Mouse (Mus musculus): ENCODE results near the gene Cbfa2t2.

DNA sequence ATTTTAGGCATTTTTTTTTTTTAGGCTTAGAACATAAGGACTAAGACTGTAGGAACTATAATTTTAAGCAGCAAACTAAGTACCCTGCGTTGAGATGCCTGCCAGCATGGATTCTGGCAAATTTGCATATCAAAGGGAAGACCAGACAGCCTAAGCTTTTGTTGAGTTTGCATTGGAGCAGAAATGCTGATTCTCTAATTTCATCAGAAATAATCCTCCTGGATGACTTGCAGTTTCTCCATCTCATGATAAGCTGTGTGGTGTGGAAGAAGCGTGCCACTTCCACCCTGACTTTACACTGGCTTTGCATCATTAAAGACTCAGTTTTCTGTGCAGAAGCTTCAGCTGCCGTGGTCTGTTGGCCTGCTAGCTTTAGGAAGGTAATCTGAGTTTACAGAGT is 96.6 kb downstream of the Cbfa2t2 start:
- no peak for TF ChIP-seq CTCF (IDR thresholded peaks at IDR 0.05)
- no peak for TF ChIP-seq POLR2A (IDR thresholded peaks at IDR 0.05; ENCODE audit: insufficient read depth, low read depth, low read length)
- TF ChIP-seq EP300 (IDR thresholded peaks at IDR 0.05; ENCODE audit: insufficient read depth, low read depth, low read length), result no peak
